Mouse (Mus musculus) right cerebral cortex, adult 2 months (tissue): ENCODE measurements around the gene Cacna2d1.

ENCODE experiments used
- DNase-seq, 2 experiments: peaks; one replicate each; pipeline ENCODE4 v3.0.0; 2021 to 2022; ENCODE audit warnings: low spot score in 2 of 2

Cacna2d1 gene

GRCm38 (mm10) chr5:15983354-15983753, 48.9 kb downstream of the Cacna2d1 start:
- DNase-seq = no peak

GRCm38 (mm10) chr5:15985228-15985858, 50.9 kb downstream of the Cacna2d1 start:
- no peak for DNase-seq

- DNase-seq = no peak
Observed at GRCm38 (mm10) chr5:15985901-15986300, 51.4 kb downstream of the Cacna2d1 start.

- no peak for DNase-seq
Observed at GRCm38 (mm10) chr5:15991428-15992139, 57.1 kb downstream of the Cacna2d1 start.

GRCm38 (mm10) chr5:15993252-15993944, 58.9 kb downstream of the Cacna2d1 start:
- DNase-seq = no peak

- DNase-seq = no peak
Observed at GRCm38 (mm10) chr5:15997190-15997589, 62.7 kb downstream of the Cacna2d1 start.

- no peak for DNase-seq
Observed at GRCm38 (mm10) chr5:15997769-15998168, 63.3 kb downstream of the Cacna2d1 start.

GRCm38 (mm10) chr5:16000917-16001316, 66.4 kb downstream of the Cacna2d1 start:
- peak; percentile 60 to 61 for DNase-seq

- DNase-seq = no peak
Observed at GRCm38 (mm10) chr5:16002431-16003063, 68.1 kb downstream of the Cacna2d1 start.

- DNase-seq = no peak
Observed at GRCm38 (mm10) chr5:16004305-16004704, 69.8 kb downstream of the Cacna2d1 start.

- no peak for DNase-seq
Observed at GRCm38 (mm10) chr5:16006964-16007363, 72.5 kb downstream of the Cacna2d1 start.

- DNase-seq = no peak
Observed at GRCm38 (mm10) chr5:16013649-16014048, 79.2 kb downstream of the Cacna2d1 start.

GRCm38 (mm10) chr5:16014392-16014791, 79.9 kb downstream of the Cacna2d1 start:
- DNase-seq = no peak

GRCm38 (mm10) chr5:16024626-16025417, 90.3 kb downstream of the Cacna2d1 start:
- DNase-seq = no peak

- DNase-seq = no peak
Observed at GRCm38 (mm10) chr5:16028881-16029280, 94.4 kb downstream of the Cacna2d1 start.

GRCm38 (mm10) chr5:16029481-16029880, 95.0 kb downstream of the Cacna2d1 start:
- DNase-seq = no peak

- DNase-seq = no peak
Observed at GRCm38 (mm10) chr5:16033569-16033968, 99.1 kb downstream of the Cacna2d1 start.

- DNase-seq = no peak
Observed at GRCm38 (mm10) chr5:16035259-16035658, 100.8 kb downstream of the Cacna2d1 start.

GRCm38 (mm10) chr5:16045147-16045878, 110.8 kb downstream of the Cacna2d1 start:
- DNase-seq = no peak

GRCm38 (mm10) chr5:16047452-16048191, 113.1 kb downstream of the Cacna2d1 start:
- peak in 1 of 2 experiments; percentile 26 for DNase-seq
